Mouse (Mus musculus) neural tube, embryonic 14.5 days (tissue): ENCODE measurements around the gene Ablim2. TPM values are rescaled to one million over a fixed set of nuclear protein-coding genes. Genes with fewer than 3 reads are reported as not detected.

Experiments
- ATAC-seq: fragments of 200-750 bp; cut with Nextera tagmentation; 2 replicates; pipeline ENCODE4 v1.8.0; 2017; ENCODE audit warnings: low read depth, mild to moderate bottlenecking, moderate TSS enrichment, moderate library complexity
- H3K27ac ChIP-seq: fragments of 300-500 bp; sonication (generic); 2 replicates; pipeline ENCODE4 v1.5.1; 2014; ENCODE audit warnings: low read depth, mild to moderate bottlenecking, control low read depth, low read length, moderate library complexity, mixed read lengths
- H3K27me3 ChIP-seq: fragments of 300-500 bp; sonication (generic); 2 replicates; pipeline ENCODE4 v1.6.1; 2014; ENCODE audit warnings: low read length; ENCODE audit not compliant: control insufficient read depth, insufficient read depth
- H3K36me3 ChIP-seq: fragments of 300-500 bp; sonication (generic); 2 replicates; pipeline ENCODE4 v1.6.1; 2014; ENCODE audit warnings: low read length, mixed read lengths; ENCODE audit not compliant: control insufficient read depth, insufficient read depth
- H3K4me1 ChIP-seq: fragments of 300-500 bp; sonication (generic); 2 replicates; pipeline ENCODE4 v1.6.1; 2014; ENCODE audit warnings: low read length; ENCODE audit not compliant: control insufficient read depth, insufficient read depth
- H3K4me2 ChIP-seq: fragments of 300-500 bp; sonication (generic); 2 replicates; pipeline ENCODE4 v1.6.1; 2014; ENCODE audit warnings: mild to moderate bottlenecking, low read depth, low read length, control low read depth
- H3K4me3 ChIP-seq: fragments of 300-500 bp; sonication (generic); 2 replicates; pipeline ENCODE4 v1.5.1; 2014; ENCODE audit warnings: low read depth, low read length, control low read depth, mixed read lengths
- H3K9ac ChIP-seq: fragments of 300-500 bp; sonication (generic); replicated peaks from 2 replicates; pipeline ENCODE4 v1.6.1; 2014; ENCODE audit warnings: low read depth, mild to moderate bottlenecking, control low read depth, low read length, mixed read lengths
- H3K9me3 ChIP-seq: fragments of 300-500 bp; sonication (generic); 2 replicates; pipeline ENCODE4 v1.6.1; 2016; ENCODE audit warnings: low read length; ENCODE audit not compliant: control insufficient read depth
- WGBS: fragments of 180-500 bp; shearing (Covaris S2); extraction: QIAGEN DNeasy Blood & Tissue Kit; methylation state at CpG from one replicate; pipeline ENCODE4 v1.1.7; 2014; 5-methylcytosine and 5-hydroxymethylcytosine counted together
- polyA plus RNA-seq: library from polyadenylated mRNA; unstranded; fragments of >200 nt; fragmentation: Nextera tagmentation; extraction: Ambion mirVana; gene quantifications from 2 replicates; pipeline ENCODE4 v1.2.1, GENCODE M21; 2014

Gene Ablim2
- polyA plus RNA-seq, 1 experiment from 2014 or later = 26.1 TPM

GRCm38 (mm10) chr5:35756997-35757638 is 562 bp upstream of the Ablim2 start:
- H3K4me1 ChIP-seq = peaks cover 4% of the 10 kb centered on the region
- H3K9ac ChIP-seq = peak overlapping the region; percentile 74; the same call in 1 of the 2 replicates
- ATAC-seq = peak; percentile 57
- no peaks in the 10 kb centered on the region for H3K9me3 ChIP-seq
- peaks cover 19% of the 10 kb centered on the region; the same call in 1 of the 2 replicates for H3K27me3 ChIP-seq
- peak overlapping the region; percentile 64 for H3K4me3 ChIP-seq
- H3K4me2 ChIP-seq = peak overlapping the region; percentile 91
- 8% methylated on average over 26 of the region's 26 CpGs for WGBS
- H3K36me3 ChIP-seq = no peaks in the 10 kb centered on the region
- H3K27ac ChIP-seq = peak overlapping the region; percentile 58

- Histone ChIP-seq H3K36me3 (no peaks in the 10 kb centered on the region), H3K9ac (peak overlapping the region; percentile 74), H3K27ac (peak overlapping the region; percentile 39), H3K27me3 (peaks cover 19% of the 10 kb centered on the region; the same call in 1 of the 2 replicates), H3K4me3 (peak overlapping the region; percentile 64), H3K4me1 (peaks cover 4% of the 10 kb centered on the region), H3K9me3 (no peaks in the 10 kb centered on the region), H3K4me2 (peak overlapping the region; percentile 91)
- WGBS = 2% methylated on average over 40 of the region's 40 CpGs
- ATAC-seq = peak; percentile 19
Measured at GRCm38 (mm10) chr5:35758081-35759053, 687 bp downstream of the Ablim2 start.

DNA sequence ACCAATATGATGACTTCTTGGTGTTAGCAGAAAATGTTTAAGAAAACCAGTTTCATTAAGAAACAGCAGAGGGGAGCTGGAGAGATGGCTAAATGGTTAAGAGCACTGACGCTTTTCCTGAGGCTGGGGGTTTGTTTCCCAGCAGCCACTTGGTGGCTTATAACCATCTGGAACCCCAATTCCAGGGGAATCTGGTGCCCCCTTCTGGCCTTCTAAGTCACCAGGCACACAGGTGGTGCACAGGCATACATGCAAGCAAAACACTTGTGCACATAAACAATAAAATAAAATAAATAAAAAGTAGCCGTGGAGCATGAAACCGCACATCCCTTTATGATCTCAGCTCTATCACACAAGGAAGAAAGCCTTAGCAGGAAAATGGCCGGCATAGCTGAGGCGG is 3.6 kb downstream of the Ablim2 start:
- Histone ChIP-seq H3K36me3 (no peaks in the 10 kb centered on the region), H3K4me1 (peaks cover 4% of the 10 kb centered on the region), H3K9me3 (no peaks in the 10 kb centered on the region), H3K4me2 (no peak overlapping the region), H3K4me3 (no peak overlapping the region), H3K9ac (no peak overlapping the region), H3K27me3 (peaks cover 19% of the 10 kb centered on the region; the same call in 1 of the 2 replicates), H3K27ac (no peak overlapping the region)
- 85% methylated on average over 5 of the region's 5 CpGs for WGBS
- ATAC-seq = no peak

GRCm38 (mm10) chr5:35762388-35762787 is 4.7 kb downstream of the Ablim2 start:
- Histone ChIP-seq H3K36me3 (no peaks in the 10 kb centered on the region), H3K4me3 (no peak overlapping the region), H3K4me1 (no peaks in the 10 kb centered on the region), H3K9ac (no peak overlapping the region), H3K27ac (no peak overlapping the region), H3K9me3 (no peaks in the 10 kb centered on the region), H3K4me2 (no peak overlapping the region), H3K27me3 (peaks cover 19% of the 10 kb centered on the region; the same call in 1 of the 2 replicates)
- 78% methylated on average over 5 of the region's 5 CpGs for WGBS
- ATAC-seq = no peak

- H3K36me3 ChIP-seq = no peaks in the 10 kb centered on the region
- no peak for ATAC-seq
- peaks cover 17% of the 10 kb centered on the region; the same call in 1 of the 2 replicates for H3K27me3 ChIP-seq
- 78% methylated on average over 10 of the region's 10 CpGs for WGBS
- no peaks in the 10 kb centered on the region for H3K4me1 ChIP-seq
- H3K4me3 ChIP-seq = no peak overlapping the region
- H3K9me3 ChIP-seq = no peaks in the 10 kb centered on the region
- H3K4me2 ChIP-seq = no peak overlapping the region
- no peak overlapping the region for H3K9ac ChIP-seq
- H3K27ac ChIP-seq = no peak overlapping the region
Measured at GRCm38 (mm10) chr5:35762850-35763249, 5.2 kb downstream of the Ablim2 start.

DNA sequence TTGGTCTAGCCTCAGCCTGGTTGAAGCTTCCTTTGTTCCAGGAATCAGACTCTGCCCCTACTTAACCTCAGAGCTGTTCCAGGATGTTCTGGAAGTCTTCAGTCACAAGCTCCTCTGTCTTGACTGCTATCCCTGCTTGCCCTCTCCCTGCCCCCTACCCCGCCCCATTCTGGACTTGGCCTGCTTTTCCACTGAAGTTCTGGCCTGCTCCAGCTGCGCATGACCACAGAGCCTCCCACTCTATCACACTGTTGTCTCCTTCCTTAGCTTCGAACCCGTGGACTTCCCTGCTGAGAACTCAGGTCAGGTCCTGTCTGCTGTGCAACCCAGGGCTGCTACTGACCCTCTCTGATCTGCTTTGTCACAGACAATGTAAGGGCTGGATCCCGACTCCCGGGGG is 8.2 kb downstream of the Ablim2 start:
- Histone ChIP-seq H3K36me3 (no peaks in the 10 kb centered on the region), H3K27ac (no peak overlapping the region), H3K4me1 (no peaks in the 10 kb centered on the region), H3K4me3 (no peak overlapping the region), H3K27me3 (no peaks in the 10 kb centered on the region), H3K4me2 (no peak overlapping the region), H3K9me3 (no peaks in the 10 kb centered on the region), H3K9ac (no peak overlapping the region)
- 88% methylated on average over 6 of the region's 6 CpGs for WGBS
- ATAC-seq = no peak

DNA sequence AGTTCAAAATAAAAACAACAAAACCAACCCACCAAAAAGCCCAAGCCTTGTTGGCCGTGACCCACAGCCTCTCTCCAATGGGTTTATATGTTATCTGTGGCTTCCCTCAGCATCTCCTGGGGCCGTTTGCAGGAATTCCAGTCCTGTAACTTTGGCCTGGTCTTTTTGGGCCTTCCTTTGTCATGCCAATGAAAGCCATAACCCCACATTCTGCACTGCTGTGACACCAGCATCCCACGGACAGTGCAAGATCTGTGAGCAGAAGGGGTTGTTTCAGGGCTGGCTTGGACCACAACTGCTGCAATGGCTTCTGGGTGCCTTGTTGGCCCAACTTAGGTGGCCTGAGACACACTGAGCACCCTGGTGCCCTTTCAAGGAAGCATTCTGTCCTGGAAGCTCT is 10.8 kb downstream of the Ablim2 start:
- 52% methylated on average over 3 of the region's 3 CpGs for WGBS
- no peak overlapping the region for H3K27ac ChIP-seq
- H3K9ac ChIP-seq = no peak overlapping the region
- ATAC-seq = no peak
- H3K36me3 ChIP-seq = no peaks in the 10 kb centered on the region
- H3K4me2 ChIP-seq = no peak overlapping the region
- H3K4me1 ChIP-seq = peaks cover 2% of the 10 kb centered on the region; the same call in 1 of the 2 replicates
- H3K9me3 ChIP-seq = no peaks in the 10 kb centered on the region
- H3K27me3 ChIP-seq = no peaks in the 10 kb centered on the region
- no peak overlapping the region for H3K4me3 ChIP-seq

DNA sequence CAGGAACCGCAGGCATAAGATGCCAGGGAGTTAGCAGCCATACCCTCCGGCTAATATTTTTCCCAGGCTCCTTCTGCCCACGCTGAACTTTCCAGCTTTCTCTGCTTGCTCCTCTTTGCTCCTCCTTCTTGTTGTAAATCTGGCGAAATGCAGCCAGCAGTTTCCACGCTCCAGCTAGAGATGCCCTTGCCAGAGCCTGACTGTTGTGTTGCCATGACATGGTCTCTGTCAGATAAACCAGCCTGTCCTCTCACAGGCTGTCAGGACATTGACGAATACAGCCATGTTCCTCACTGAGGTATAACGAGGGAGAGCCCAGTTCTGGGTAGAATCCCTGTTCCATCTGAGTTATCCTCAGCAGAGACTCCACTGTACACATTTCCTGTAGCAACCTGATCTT is 11.3 kb downstream of the Ablim2 start:
- 86% methylated on average over 7 of the region's 7 CpGs for WGBS
- no peak overlapping the region for H3K9ac ChIP-seq

GRCm38 (mm10) chr5:35770246-35770645 is 12.6 kb downstream of the Ablim2 start:
- H3K27me3 ChIP-seq = no peaks in the 10 kb centered on the region
- H3K27ac ChIP-seq = no peak overlapping the region
- no peak overlapping the region for H3K4me2 ChIP-seq
- H3K36me3 ChIP-seq = no peaks in the 10 kb centered on the region
- H3K9ac ChIP-seq = no peak overlapping the region
- H3K4me3 ChIP-seq = no peak overlapping the region
- H3K9me3 ChIP-seq = no peaks in the 10 kb centered on the region
- 86% methylated on average over 2 of the region's 2 CpGs for WGBS
- ATAC-seq = no peak
- H3K4me1 ChIP-seq = peaks cover 10% of the 10 kb centered on the region; the same call in 1 of the 2 replicates

More for the DNA sequence above, 11.3 kb downstream of the Ablim2 start:
- Histone ChIP-seq H3K4me3 (no peak overlapping the region), H3K36me3 (no peaks in the 10 kb centered on the region), H3K27ac (no peak overlapping the region), H3K27me3 (no peaks in the 10 kb centered on the region), H3K4me2 (no peak overlapping the region), H3K9me3 (no peaks in the 10 kb centered on the region), H3K4me1 (peaks cover 7% of the 10 kb centered on the region; the same call in 1 of the 2 replicates)
- ATAC-seq = no peak
